Comparison of ENCODE assay signal across 8 mouse cellular contexts in the genomic region with DNA sequence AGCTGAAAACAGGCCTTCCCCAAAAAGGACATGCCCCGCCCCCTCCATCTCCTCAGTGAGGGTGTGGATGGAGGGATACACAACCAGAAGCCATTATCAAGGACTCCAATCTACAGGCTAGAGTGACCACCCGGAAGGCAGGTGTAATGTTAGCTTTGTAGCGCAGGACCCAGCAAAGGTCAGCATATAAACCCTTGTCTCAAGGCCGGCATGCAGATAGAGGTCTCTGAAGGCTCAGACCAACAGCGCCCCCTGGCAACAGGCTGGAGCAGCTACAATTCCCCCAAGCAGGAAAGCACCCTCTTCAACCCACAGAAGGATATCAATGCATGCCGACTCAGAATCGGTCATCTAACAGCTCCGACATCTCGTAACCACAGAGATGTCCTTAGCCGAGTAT.
A peak's percentile ranks its signal among the peaks of the same experiment; 100 is the strongest.
DNase-seq lines count a peak whose midpoint lies in the region; ATAC-seq and TF ChIP-seq lines count a peak whose summit lies in the region.

No protein-coding gene starts in this region.

- H3K36me3 ChIP-seq in liver, embryonic 12.5 days: no peaks in the 10 kb centered on the region
- peaks cover 6% of the 10 kb centered on the region; the same call in 1 of the 2 replicates for H3K36me3 ChIP-seq in liver, postnatal 0 days (replicated peaks; ENCODE audit: insufficient read depth, low read length)

- no peak for TF ChIP-seq EP300 in liver, postnatal 0 days (IDR thresholded peaks at IDR 0.05; ENCODE audit: low read depth)

- in situ Hi-C loops in Patski (cut with MboI; ENCODE audit: low pct_unique_long_range_greater_than_20kb): loop anchor here (5.0 kb wide), 1 partner anchor 517 kb away; no protein-coding TSS in a partner anchor

- H3K4me3 ChIP-seq in liver, embryonic 12.5 days: no peak overlapping the region
- H3K4me3 ChIP-seq in liver, postnatal 0 days (ENCODE audit: low read depth, low read length): no peak overlapping the region

- CTCF ChIA-PET in Patski (lab: Charles Lee): interaction anchor here (0.8 to 1.8 kb wide), 6 partner anchors 10 to 511 kb away, joined by 3 to 4 read pairs (median 4); no protein-coding TSS in a partner anchor

- peak; percentile 69 for TF ChIP-seq CTCF in Patski (IDR thresholded peaks at IDR 0.05)
- TF ChIP-seq CTCF in liver, postnatal 0 days (IDR thresholded peaks at IDR 0.05; ENCODE audit: low read depth): peak; percentile 76

- H3K27me3 ChIP-seq in liver, embryonic 12.5 days (replicated peaks): no peaks in the 10 kb centered on the region
- H3K27me3 ChIP-seq in Patski: no peaks in the 10 kb centered on the region
- H3K27me3 ChIP-seq in liver, postnatal 0 days (ENCODE audit: insufficient read depth, low read length): no peaks in the 10 kb centered on the region

- H3K9me3 ChIP-seq in liver, embryonic 12.5 days (replicated peaks): no peaks in the 10 kb centered on the region
- no peaks in the 10 kb centered on the region for H3K9me3 ChIP-seq in liver, postnatal 0 days (ENCODE audit: low read length)

- POLR2A ChIA-PET in Patski (lab: Charles Lee): no interaction called here

- no peak for ATAC-seq in liver, embryonic 12.5 days
- no peak for ATAC-seq in Patski
- peak; percentile 71 for ATAC-seq in granulocyte monocyte progenitor cell, adult 5-6 weeks (replicated peaks; ENCODE audit: poor library complexity, severe bottlenecking)
- peak; percentile 44; the same call in 1 of the 2 replicates for ATAC-seq in liver, postnatal 0 days

- peak; percentile 59 for DNase-seq in liver
- DNase-seq in Patski (ENCODE audit: low read depth, low spot score): no peak
- DNase-seq in cerebellum, adult 11-12 months: peak; percentile 23
- DNase-seq in liver, postnatal 0 days: peak; percentile 76
- DNase-seq in spleen, adult 12 weeks (ENCODE audit: low spot score): peak; percentile 17
- DNase-seq in Muller cell, postnatal 12 days (ENCODE audit: inconsistent ontology term): no peak

- H3K27ac ChIP-seq in liver, embryonic 12.5 days: no peak overlapping the region
- H3K27ac ChIP-seq in liver, postnatal 0 days (ENCODE audit: low read depth): no peak overlapping the region

- H3K4me1 ChIP-seq in liver, embryonic 12.5 days: no peaks in the 10 kb centered on the region
- no peaks in the 10 kb centered on the region for H3K4me1 ChIP-seq in liver, postnatal 0 days (ENCODE audit: insufficient read depth)

- no peak overlapping the region for H3K9ac ChIP-seq in liver, embryonic 12.5 days
- H3K9ac ChIP-seq in liver, postnatal 0 days (replicated peaks): no peak overlapping the region

- H3K4me2 ChIP-seq in liver, embryonic 12.5 days: no peak overlapping the region
- no peak overlapping the region for H3K4me2 ChIP-seq in liver, postnatal 0 days (ENCODE audit: low read depth, low read length)

- WGBS in liver, embryonic 12.5 days (ENCODE audit: insufficient replicate concordance): 38% methylated on average over 10 of the region's 10 CpGs
- WGBS in liver, postnatal 0 days (ENCODE audit: insufficient replicate concordance): 51% methylated on average over 10 of the region's 10 CpGs

Comparison
In these comparisons a context has a peak if more than half of its experiments do, and no peak if none do; other contexts are left out.
1. ATAC-seq: peak in granulocyte monocyte progenitor cell, adult 5-6 weeks (single experiment) and liver, postnatal 0 days (single experiment); none in liver, embryonic 12.5 days (single experiment) and Patski (single experiment).
2. DNase-seq: peak in liver (single experiment), cerebellum, adult 11-12 months (single experiment), liver, postnatal 0 days (single experiment) and spleen, adult 12 weeks (single experiment); none in Patski (single experiment) and Muller cell, postnatal 12 days (single experiment).